Mouse (Mus musculus) limb, embryonic 14.5 days (tissue): ENCODE results near the gene Fcho1. TPM values are rescaled to one million over a fixed set of nuclear protein-coding genes. Genes with fewer than 3 reads are reported as not detected.

Source experiments
- ATAC-seq: fragments of 200-750 bp; cut with Nextera tagmentation; 2 replicates; pipeline ENCODE4 v1.8.0; 2017; ENCODE audit warnings: low read depth, moderate number of reproducible peaks, moderate TSS enrichment; ENCODE audit not compliant: low FRiP score
- DNase-seq: peaks from one replicate; pipeline ENCODE4 v3.0.0-alpha.2; 2015; ENCODE audit warnings: low spot score
- H3K27ac ChIP-seq: fragments of 300-500 bp; sonication (generic); replicated peaks from 2 replicates; pipeline ENCODE4 v1.5.1; 2014; ENCODE audit warnings: low read depth, mild to moderate bottlenecking, low read length, moderate library complexity, mixed read lengths
- H3K27me3 ChIP-seq: fragments of 300-500 bp; sonication (generic); 2 replicates; pipeline ENCODE4 v1.6.1; 2014; ENCODE audit warnings: low read length, mixed read lengths; ENCODE audit not compliant: control insufficient read depth, insufficient read depth
- H3K36me3 ChIP-seq: fragments of 300-500 bp; sonication (generic); 2 replicates; pipeline ENCODE4 v1.6.1; 2014; ENCODE audit warnings: mild to moderate bottlenecking, low read length, moderate library complexity, mixed read lengths; ENCODE audit not compliant: control insufficient read depth, insufficient read depth
- H3K4me1 ChIP-seq: fragments of 300-500 bp; sonication (generic); 2 replicates; pipeline ENCODE4 v1.6.1; 2014; ENCODE audit warnings: antibody characterized with exemption, low read length, mixed read lengths; ENCODE audit not compliant: control insufficient read depth, insufficient read depth
- H3K4me2 ChIP-seq: fragments of 300-500 bp; sonication (generic); replicated peaks from 2 replicates; pipeline ENCODE4 v1.6.1; 2014; ENCODE audit warnings: low read depth, mild to moderate bottlenecking, low read length, moderate library complexity; ENCODE audit not compliant: severe bottlenecking
- H3K4me3 ChIP-seq: fragments of 300-500 bp; sonication (generic); replicated peaks from 2 replicates; pipeline ENCODE4 v1.5.1; 2014; ENCODE audit warnings: low read length
- H3K9ac ChIP-seq: fragments of 300-500 bp; sonication (generic); 2 replicates; pipeline ENCODE4 v1.6.1; 2014; ENCODE audit warnings: mild to moderate bottlenecking, low read depth, low read length, moderate library complexity; ENCODE audit not compliant: severe bottlenecking
- H3K9me3 ChIP-seq: fragments of 300-500 bp; sonication (generic); 2 replicates; pipeline ENCODE4 v1.6.1; 2016; ENCODE audit warnings: low read length; ENCODE audit not compliant: control insufficient read depth
- POLR2A ChIP-seq: fragments of 200-500 bp; IDR thresholded peaks from 2 replicates; pipeline ENCODE4 v1.8.0; 2012; ENCODE audit warnings: inconsistent platforms, mild to moderate bottlenecking, moderate library complexity, borderline replicate concordance; ENCODE audit not compliant: insufficient read depth, insufficient read length; ENCODE audit errors: extremely low read depth
- WGBS: fragments of 180-500 bp; shearing (Covaris S2); extraction: QIAGEN DNeasy Blood & Tissue Kit; methylation state at CpG from one replicate; pipeline ENCODE4 v1.1.7; 2014; 5-methylcytosine and 5-hydroxymethylcytosine counted together
- polyA plus RNA-seq, 2 experiments: library from polyadenylated mRNA; depleted of rRNA in 1 of 2; stranded (reverse) in 1 of 2; unstranded in 1 of 2; fragments of >200 nt; fragmentation: Nextera tagmentation in 1 of 2; extraction: Ambion mirVana in 1 of 2; gene quantifications; 2 replicates each; pipeline versions ENCODE4 v1.2.1 to v1.2.3; 2012 to 2014

The Fcho1 gene
- polyA plus RNA-seq, 2 experiments, result 3.3 to 10.4 TPM

GRCm38 (mm10) chr8:71679550-71680168, 45.9 kb downstream of the Fcho1 start:
- 5% methylated on average over 45 of the region's 46 CpGs for WGBS
- H3K27me3 ChIP-seq, result peaks cover 82% of the 10 kb centered on the region
- ATAC-seq (no peak), DNase-seq (no peak)
- no peaks in the 10 kb centered on the region for H3K36me3 ChIP-seq
- H3K4me3 ChIP-seq, result peak overlapping the region; percentile 14; the same call in 1 of the 2 replicates
- peak overlapping the region; percentile 41 for H3K4me2 ChIP-seq
- no peak for TF ChIP-seq POLR2A
- H3K4me1 ChIP-seq, result peaks cover 4% of the 10 kb centered on the region; the same call in 1 of the 2 replicates
- 0 out of 2 replicates have a peak overlapping the region, but pooled peaks have one; percentile 16 for H3K9ac ChIP-seq
- no peaks in the 10 kb centered on the region for H3K9me3 ChIP-seq
- no peak overlapping the region for H3K27ac ChIP-seq

- 0 out of 2 replicates have a peak overlapping the region, but pooled peaks have one; percentile 16 for H3K9ac ChIP-seq
- TF ChIP-seq POLR2A, result no peak
- peak overlapping the region; percentile 14; the same call in 1 of the 2 replicates for H3K4me3 ChIP-seq
- DNase-seq (no peak), ATAC-seq (no peak)
- H3K27ac ChIP-seq, result no peak overlapping the region
- no peaks in the 10 kb centered on the region for H3K36me3 ChIP-seq
- 16% methylated on average over 15 of the region's 16 CpGs for WGBS
- peak overlapping the region; percentile 41 for H3K4me2 ChIP-seq
- peaks cover 4% of the 10 kb centered on the region; the same call in 1 of the 2 replicates for H3K4me1 ChIP-seq
- H3K9me3 ChIP-seq, result no peaks in the 10 kb centered on the region
- peaks cover 77% of the 10 kb centered on the region for H3K27me3 ChIP-seq
These were observed 46.4 kb downstream of the Fcho1 start for GRCm38 (mm10) chr8:71679116-71679515.

- Histone ChIP-seq H3K9ac (no peak overlapping the region), H3K4me2 (no peak overlapping the region), H3K27ac (no peak overlapping the region), H3K36me3 (no peaks in the 10 kb centered on the region), H3K4me3 (no peak overlapping the region), H3K9me3 (no peaks in the 10 kb centered on the region), H3K4me1 (peaks cover 4% of the 10 kb centered on the region; the same call in 1 of the 2 replicates), H3K27me3 (peaks cover 68% of the 10 kb centered on the region)
- ATAC-seq (no peak), DNase-seq (no peak)
- WGBS, result 60% methylated on average over 4 of the region's 4 CpGs
- no peak for TF ChIP-seq POLR2A
These were observed 47.3 kb downstream of the Fcho1 start for GRCm38 (mm10) chr8:71678216-71678615.

- Histone ChIP-seq H3K4me2 (no peak overlapping the region), H3K27me3 (peaks cover 61% of the 10 kb centered on the region), H3K9ac (no peak overlapping the region), H3K27ac (no peak overlapping the region), H3K9me3 (no peaks in the 10 kb centered on the region), H3K4me1 (peaks cover 4% of the 10 kb centered on the region; the same call in 1 of the 2 replicates), H3K4me3 (no peak overlapping the region), H3K36me3 (no peaks in the 10 kb centered on the region)
- no peak for TF ChIP-seq POLR2A
- ATAC-seq (no peak), DNase-seq (no peak)
These were observed 48.0 kb downstream of the Fcho1 start for GRCm38 (mm10) chr8:71677555-71677954.

GRCm38 (mm10) chr8:71676803-71677202, 48.7 kb downstream of the Fcho1 start:
- peaks cover 54% of the 10 kb centered on the region for H3K27me3 ChIP-seq
- DNase-seq (no peak), ATAC-seq (no peak)
- H3K4me2 ChIP-seq, result peak overlapping the region; percentile 92
- 51% methylated on average over 9 of the region's 9 CpGs for WGBS
- H3K9ac ChIP-seq, result peak overlapping the region; percentile 60
- H3K27ac ChIP-seq, result no peak overlapping the region
- no peak for TF ChIP-seq POLR2A
- no peaks in the 10 kb centered on the region for H3K36me3 ChIP-seq
- peaks cover 5% of the 10 kb centered on the region; the same call in 1 of the 2 replicates for H3K4me1 ChIP-seq
- H3K4me3 ChIP-seq, result peak overlapping the region; percentile 62
- H3K9me3 ChIP-seq, result no peaks in the 10 kb centered on the region
